Mouse (Mus musculus): ENCODE data around the gene Rbm47. TPM values are rescaled to one million over a fixed set of nuclear protein-coding genes. Genes with fewer than 3 reads are reported as not detected.

The Rbm47 gene
- polyA plus RNA-seq, 1 experiment from 2014 or later = 7.3 TPM

DNA sequence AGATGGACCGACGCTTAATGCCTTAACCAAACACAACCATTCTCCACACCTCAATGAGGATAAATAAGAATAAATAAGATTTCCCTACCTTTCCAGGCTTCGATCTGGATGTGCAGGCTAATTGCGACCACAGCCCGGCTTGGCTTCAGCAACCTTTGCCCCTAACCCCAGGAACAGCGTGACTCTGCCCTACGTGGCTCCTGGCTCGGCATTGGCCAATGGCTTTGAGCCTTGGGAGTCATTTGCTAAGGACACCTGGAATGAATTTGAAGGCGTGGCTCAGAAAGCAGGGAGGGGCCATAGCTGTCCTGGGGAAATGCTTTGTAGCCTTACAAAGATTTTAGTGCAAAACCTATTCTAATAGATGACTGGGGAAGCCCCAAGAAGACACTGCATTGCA, 118.5 kb downstream of the Rbm47 start:
- Histone ChIP-seq H3K4me2 (replicated peaks) (no peak overlapping the region), H3K4me1 (replicated peaks; ENCODE audit: control insufficient read depth, insufficient read depth, low read length) (no peaks in the 10 kb centered on the region), H3K9ac (no peak overlapping the region), H3K9me3 (ENCODE audit: control insufficient read depth, low read length) (no peaks in the 10 kb centered on the region), H3K4me3 (replicated peaks; ENCODE audit: low read length) (no peak overlapping the region), H3K27me3 (ENCODE audit: control insufficient read depth, insufficient read depth, low read length) (no peaks in the 10 kb centered on the region), H3K36me3 (replicated peaks; ENCODE audit: control insufficient read depth, insufficient read depth) (no peaks in the 10 kb centered on the region), H3K27ac (no peak overlapping the region)
- 70% methylated on average over 9 of the region's 9 CpGs for WGBS
- no peak for DNase-seq (ENCODE audit: low spot score)
- no peak for ATAC-seq (ENCODE audit: low FRiP score)

GRCm38 (mm10) chr5:66052777-66053548, 120.0 kb downstream of the Rbm47 start:
- Histone ChIP-seq H3K9me3 (ENCODE audit: control insufficient read depth, low read length) (no peaks in the 10 kb centered on the region), H3K4me2 (replicated peaks) (no peak overlapping the region), H3K27ac (no peak overlapping the region), H3K4me3 (replicated peaks; ENCODE audit: low read length) (no peak overlapping the region), H3K36me3 (replicated peaks; ENCODE audit: control insufficient read depth, insufficient read depth) (no peaks in the 10 kb centered on the region), H3K4me1 (replicated peaks; ENCODE audit: control insufficient read depth, insufficient read depth, low read length) (no peaks in the 10 kb centered on the region), H3K27me3 (ENCODE audit: control insufficient read depth, insufficient read depth, low read length) (no peaks in the 10 kb centered on the region), H3K9ac (no peak overlapping the region)
- 92% methylated on average over 20 of the region's 20 CpGs for WGBS
- ATAC-seq (ENCODE audit: low FRiP score) (no peak), DNase-seq (ENCODE audit: low spot score) (no peak)

DNA sequence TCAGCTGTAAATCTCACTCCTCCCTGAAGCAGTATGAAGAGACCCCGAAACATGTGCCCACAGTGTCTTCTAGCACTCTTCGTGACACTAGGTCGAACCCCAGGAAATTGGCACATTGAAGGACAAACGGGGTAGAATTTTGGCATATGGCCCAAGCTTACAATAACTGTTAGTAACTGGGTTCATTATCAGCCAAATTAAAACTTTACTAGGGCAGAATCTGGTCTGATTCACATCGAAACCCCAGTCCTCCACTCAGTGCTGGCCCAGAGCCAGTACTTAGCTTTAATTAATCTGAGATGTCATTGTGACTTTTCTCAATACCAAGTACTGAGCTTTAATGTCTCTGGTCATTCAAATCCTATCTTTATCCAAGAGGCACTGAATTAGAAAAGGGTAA, 122.1 kb downstream of the Rbm47 start:
- no peak overlapping the region for H3K4me3 ChIP-seq (replicated peaks; ENCODE audit: low read length)
- DNase-seq (ENCODE audit: low spot score) (no peak), ATAC-seq (ENCODE audit: low FRiP score) (no peak)
- H3K27me3 ChIP-seq (ENCODE audit: control insufficient read depth, insufficient read depth, low read length) = no peaks in the 10 kb centered on the region
- WGBS = 73% methylated on average over 5 of the region's 5 CpGs
- H3K36me3 ChIP-seq (replicated peaks; ENCODE audit: control insufficient read depth, insufficient read depth) = no peaks in the 10 kb centered on the region
- no peaks in the 10 kb centered on the region for H3K4me1 ChIP-seq (replicated peaks; ENCODE audit: control insufficient read depth, insufficient read depth, low read length)
- no peaks in the 10 kb centered on the region for H3K9me3 ChIP-seq (ENCODE audit: control insufficient read depth, low read length)
- no peak overlapping the region for H3K27ac ChIP-seq
- H3K4me2 ChIP-seq (replicated peaks) = no peak overlapping the region
- H3K9ac ChIP-seq = no peak overlapping the region

DNA sequence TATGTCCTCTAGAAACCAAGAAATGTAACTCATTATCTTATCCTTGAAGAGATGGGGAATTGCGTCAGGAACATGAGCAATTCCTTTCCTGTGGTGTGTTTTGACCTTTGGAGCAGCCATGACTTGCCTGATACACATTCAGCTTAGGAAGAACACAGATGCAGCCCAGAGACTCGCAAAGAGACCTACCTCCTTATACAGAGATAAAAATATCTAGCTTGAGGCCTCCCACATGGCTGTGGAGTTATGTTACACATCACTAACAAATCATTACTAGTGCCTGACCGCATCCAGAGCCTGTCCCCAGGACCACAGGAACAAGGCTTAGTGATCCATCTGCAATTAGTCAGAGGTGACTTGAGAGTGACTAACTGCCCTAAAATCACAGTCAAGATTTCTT, 126.6 kb downstream of the Rbm47 start:
- ATAC-seq (ENCODE audit: low FRiP score) (no peak), DNase-seq (ENCODE audit: low spot score) (no peak)
- H3K9ac ChIP-seq = no peak overlapping the region
- H3K27me3 ChIP-seq (ENCODE audit: control insufficient read depth, insufficient read depth, low read length) = no peaks in the 10 kb centered on the region
- no peaks in the 10 kb centered on the region for H3K36me3 ChIP-seq (replicated peaks; ENCODE audit: control insufficient read depth, insufficient read depth)
- H3K9me3 ChIP-seq (ENCODE audit: control insufficient read depth, low read length) = no peaks in the 10 kb centered on the region
- H3K4me1 ChIP-seq (replicated peaks; ENCODE audit: control insufficient read depth, insufficient read depth, low read length) = no peaks in the 10 kb centered on the region
- no peak overlapping the region for H3K27ac ChIP-seq
- WGBS = 89% methylated on average over 3 of the region's 3 CpGs
- no peak overlapping the region for H3K4me3 ChIP-seq (replicated peaks; ENCODE audit: low read length)
- H3K4me2 ChIP-seq (replicated peaks) = no peak overlapping the region

DNA sequence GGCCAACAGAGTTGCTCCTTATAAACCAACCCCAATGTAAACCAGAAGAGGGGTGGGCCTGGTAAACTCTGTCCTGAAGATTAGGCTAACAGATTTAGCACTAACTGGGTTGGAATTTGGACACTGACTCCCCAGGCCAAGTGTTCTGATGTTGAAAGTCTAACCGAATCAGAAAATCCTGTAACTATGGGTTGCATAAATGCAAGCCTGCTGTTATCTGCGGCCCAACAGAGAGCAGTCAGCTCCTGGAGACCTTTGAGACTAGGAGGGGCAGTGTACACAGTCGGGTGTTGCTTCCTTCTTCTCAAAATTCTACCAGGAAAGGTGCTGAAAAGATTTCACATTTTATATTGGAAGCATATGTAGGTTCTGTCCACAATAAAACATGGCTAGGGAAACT, 129.0 kb downstream of the Rbm47 start:
- no peak overlapping the region for H3K27ac ChIP-seq
- H3K36me3 ChIP-seq (replicated peaks; ENCODE audit: control insufficient read depth, insufficient read depth) = no peaks in the 10 kb centered on the region
- DNase-seq (ENCODE audit: low spot score) (no peak), ATAC-seq (ENCODE audit: low FRiP score) (no peak)
- H3K4me2 ChIP-seq (replicated peaks) = no peak overlapping the region
- no peaks in the 10 kb centered on the region for H3K27me3 ChIP-seq (ENCODE audit: control insufficient read depth, insufficient read depth, low read length)
- H3K9ac ChIP-seq = no peak overlapping the region
- H3K4me3 ChIP-seq (replicated peaks; ENCODE audit: low read length) = no peak overlapping the region
- H3K9me3 ChIP-seq (ENCODE audit: control insufficient read depth, low read length) = no peaks in the 10 kb centered on the region
- no peaks in the 10 kb centered on the region for H3K4me1 ChIP-seq (replicated peaks; ENCODE audit: control insufficient read depth, insufficient read depth, low read length)
- 89% methylated on average over 3 of the region's 3 CpGs for WGBS

GRCm38 (mm10) chr5:66042651-66043340, 130.1 kb downstream of the Rbm47 start:
- DNase-seq (ENCODE audit: low spot score) (no peak), ATAC-seq (ENCODE audit: low FRiP score) (no peak)
- 40% methylated on average over 10 of the region's 10 CpGs for WGBS
- Histone ChIP-seq H3K4me1 (replicated peaks; ENCODE audit: control insufficient read depth, insufficient read depth, low read length) (no peaks in the 10 kb centered on the region), H3K27ac (no peak overlapping the region), H3K27me3 (ENCODE audit: control insufficient read depth, insufficient read depth, low read length) (no peaks in the 10 kb centered on the region), H3K9ac (no peak overlapping the region), H3K4me3 (replicated peaks; ENCODE audit: low read length) (no peak overlapping the region), H3K9me3 (ENCODE audit: control insufficient read depth, low read length) (no peaks in the 10 kb centered on the region), H3K4me2 (replicated peaks) (no peak overlapping the region; the same call in 1 of the 2 replicates), H3K36me3 (replicated peaks; ENCODE audit: control insufficient read depth, insufficient read depth) (no peaks in the 10 kb centered on the region)

GRCm38 (mm10) chr5:66040744-66041279, 132.1 kb downstream of the Rbm47 start:
- H3K27me3 ChIP-seq (ENCODE audit: control insufficient read depth, insufficient read depth, low read length) = no peaks in the 10 kb centered on the region
- 88% methylated on average over 7 of the region's 7 CpGs for WGBS
- DNase-seq (ENCODE audit: low spot score) = no peak
- no peak overlapping the region for H3K27ac ChIP-seq
- H3K9ac ChIP-seq = no peak overlapping the region
- no peak overlapping the region for H3K4me3 ChIP-seq (replicated peaks; ENCODE audit: low read length)
- no peak for ATAC-seq (ENCODE audit: low FRiP score)
- H3K4me1 ChIP-seq (replicated peaks; ENCODE audit: control insufficient read depth, insufficient read depth, low read length) = no peaks in the 10 kb centered on the region
- H3K36me3 ChIP-seq (replicated peaks; ENCODE audit: control insufficient read depth, insufficient read depth) = no peaks in the 10 kb centered on the region
- no peaks in the 10 kb centered on the region for H3K9me3 ChIP-seq (ENCODE audit: control insufficient read depth, low read length)
- no peak overlapping the region for H3K4me2 ChIP-seq (replicated peaks)

DNA sequence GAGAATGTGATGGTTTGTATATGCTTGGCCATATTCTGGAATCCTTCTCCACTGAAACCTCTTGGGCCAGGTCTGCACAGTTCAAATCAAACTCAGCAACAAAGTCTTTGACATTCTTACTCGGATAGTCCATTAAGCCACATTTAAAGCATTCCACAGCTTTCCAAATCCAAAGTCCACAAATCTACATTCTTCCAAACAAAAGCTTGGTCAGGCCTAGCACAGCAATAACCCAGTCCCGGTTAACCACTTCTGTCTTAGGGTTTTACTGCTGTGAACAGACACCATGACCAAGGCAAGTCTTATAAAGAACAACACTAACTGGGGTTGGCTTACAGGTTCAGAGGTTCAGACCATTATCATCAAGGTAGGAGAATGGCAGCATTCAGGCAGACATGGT, 133.1 kb downstream of the Rbm47 start:
- ATAC-seq (ENCODE audit: low FRiP score) = no peak

GRCm38 (mm10) chr5:66037066-66037465, 135.9 kb downstream of the Rbm47 start:
- DNase-seq (ENCODE audit: low spot score) = no peak
- Histone ChIP-seq H3K9me3 (ENCODE audit: control insufficient read depth, low read length) (no peaks in the 10 kb centered on the region), H3K4me2 (replicated peaks) (no peak overlapping the region), H3K27ac (no peak overlapping the region), H3K9ac (no peak overlapping the region), H3K4me3 (replicated peaks; ENCODE audit: low read length) (no peak overlapping the region), H3K36me3 (replicated peaks; ENCODE audit: control insufficient read depth, insufficient read depth) (no peaks in the 10 kb centered on the region), H3K27me3 (ENCODE audit: control insufficient read depth, insufficient read depth, low read length) (no peaks in the 10 kb centered on the region), H3K4me1 (replicated peaks; ENCODE audit: control insufficient read depth, insufficient read depth, low read length) (no peaks in the 10 kb centered on the region)
- 68% methylated on average over 6 of the region's 6 CpGs for WGBS
- ATAC-seq (ENCODE audit: low FRiP score) = no peak

More for the DNA sequence above, 133.1 kb downstream of the Rbm47 start:
- Histone ChIP-seq H3K4me2 (replicated peaks) (no peak overlapping the region), H3K4me1 (replicated peaks; ENCODE audit: control insufficient read depth, insufficient read depth, low read length) (no peaks in the 10 kb centered on the region), H3K9me3 (ENCODE audit: control insufficient read depth, low read length) (no peaks in the 10 kb centered on the region), H3K27me3 (ENCODE audit: control insufficient read depth, insufficient read depth, low read length) (no peaks in the 10 kb centered on the region), H3K36me3 (replicated peaks; ENCODE audit: control insufficient read depth, insufficient read depth) (no peaks in the 10 kb centered on the region), H3K27ac (no peak overlapping the region), H3K4me3 (replicated peaks; ENCODE audit: low read length) (no peak overlapping the region), H3K9ac (no peak overlapping the region)
- WGBS = 87% methylated on average over 2 of the region's 2 CpGs
- no peak for DNase-seq (ENCODE audit: low spot score)

Data from hindbrain, embryonic 14.5 days (tissue).